Mouse (Mus musculus) embryonic facial prominence, embryonic 14.5 days (tissue): ENCODE results near the gene Eml1. TPM values are rescaled to one million over a fixed set of nuclear protein-coding genes. Genes with fewer than 3 reads are reported as not detected.
A peak's percentile ranks its signal among the peaks of the same experiment; 100 is the strongest.

Experiments used
- ATAC-seq: fragments of 200-750 bp; cut with Nextera tagmentation; 2 replicates; pipeline ENCODE4 v1.8.0; 2017; ENCODE audit warnings: low read depth, moderate number of reproducible peaks, moderate TSS enrichment
- DNase-seq: peaks from one replicate; pipeline ENCODE4 v3.0.0-alpha.2; 2015; ENCODE audit warnings: low spot score
- H3K27ac ChIP-seq: fragments of 300-500 bp; sonication (generic); replicated peaks from 2 replicates; pipeline ENCODE4 v1.5.1; 2014; ENCODE audit warnings: low read depth, mild to moderate bottlenecking, low read length, moderate library complexity
- H3K27me3 ChIP-seq: fragments of 300-500 bp; sonication (generic); replicated peaks from 2 replicates; pipeline ENCODE4 v1.6.1; 2014; ENCODE audit warnings: low read length; ENCODE audit not compliant: control insufficient read depth, insufficient read depth
- H3K36me3 ChIP-seq: fragments of 300-500 bp; sonication (generic); 2 replicates; pipeline ENCODE4 v1.6.1; 2014; ENCODE audit warnings: low read length, mixed read lengths; ENCODE audit not compliant: control insufficient read depth, insufficient read depth
- H3K4me1 ChIP-seq: fragments of 300-500 bp; sonication (generic); 2 replicates; pipeline ENCODE4 v1.6.1; 2014; ENCODE audit warnings: antibody characterized with exemption, low read length; ENCODE audit not compliant: control insufficient read depth, insufficient read depth
- H3K4me2 ChIP-seq: fragments of 300-500 bp; sonication (generic); 2 replicates; pipeline ENCODE4 v1.6.1; 2014; ENCODE audit warnings: low read depth, mild to moderate bottlenecking, low read length, moderate library complexity, mixed read lengths
- H3K4me3 ChIP-seq: fragments of 300-500 bp; sonication (generic); 2 replicates; pipeline ENCODE4 v1.5.1; 2014; ENCODE audit warnings: low read depth, mild to moderate bottlenecking, low read length
- H3K9ac ChIP-seq: fragments of 300-500 bp; sonication (generic); 2 replicates; pipeline ENCODE4 v1.6.1; 2014; ENCODE audit warnings: low read depth, mild to moderate bottlenecking, low read length, moderate library complexity, mixed read lengths
- H3K9me3 ChIP-seq: fragments of 300-500 bp; sonication (generic); 2 replicates; pipeline ENCODE4 v1.6.1; 2016; ENCODE audit warnings: low read length; ENCODE audit not compliant: control insufficient read depth
- WGBS: fragments of 180-500 bp; shearing (Covaris S2); extraction: QIAGEN DNeasy Blood & Tissue Kit; methylation state at CpG from one replicate; pipeline ENCODE4 v1.1.7; 2014; 5-methylcytosine and 5-hydroxymethylcytosine counted together
- polyA plus RNA-seq: library from polyadenylated mRNA; unstranded; fragments of >200 nt; fragmentation: Nextera tagmentation; extraction: Ambion mirVana; gene quantifications from 2 replicates; pipeline ENCODE4 v1.2.1, GENCODE M21; 2014

The Eml1 gene
- polyA plus RNA-seq, 1 experiment from 2014 or later = 62.8 TPM

GRCm38 (mm10) chr12:108386476-108387232 is 15.9 kb downstream of the Eml1 start:
- Histone ChIP-seq H3K9ac (peak overlapping the region; percentile 42; the same call in 1 of the 2 replicates), H3K27me3 (no peaks in the 10 kb centered on the region), H3K27ac (no peak overlapping the region), H3K4me1 (peaks cover 8% of the 10 kb centered on the region), H3K4me3 (no peak overlapping the region), H3K36me3 (no peaks in the 10 kb centered on the region), H3K9me3 (no peaks in the 10 kb centered on the region), H3K4me2 (no peak overlapping the region)
- WGBS = 37% methylated on average over 12 of the region's 13 CpGs
- DNase-seq (peak; percentile 85), ATAC-seq (peak; percentile 90)

DNA sequence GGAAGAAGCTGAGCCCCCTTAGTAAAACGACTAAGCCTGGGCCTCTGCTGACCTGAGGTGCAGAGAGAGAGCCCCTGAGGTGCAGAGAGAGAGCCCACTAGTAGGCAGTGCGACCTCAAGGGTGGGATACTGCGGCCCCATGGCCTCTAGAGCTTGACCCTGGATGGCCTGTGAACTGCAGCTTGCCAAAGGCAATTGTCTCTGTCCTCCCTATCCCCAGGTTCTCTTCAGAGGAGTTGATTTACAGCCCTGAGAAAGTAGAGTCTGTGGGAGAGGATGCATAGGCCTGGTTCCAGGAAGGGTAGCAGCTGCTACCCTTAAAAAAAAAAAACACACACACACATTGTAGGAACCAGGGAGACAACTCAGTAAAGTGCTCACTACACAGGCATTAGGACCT is 19.0 kb downstream of the Eml1 start:
- no peaks in the 10 kb centered on the region for H3K9me3 ChIP-seq
- no peaks in the 10 kb centered on the region for H3K27me3 ChIP-seq
- no peaks in the 10 kb centered on the region for H3K36me3 ChIP-seq
- ATAC-seq (no peak), DNase-seq (no peak)
- WGBS = 27% methylated on average over 3 of the region's 3 CpGs
- H3K4me3 ChIP-seq = no peak overlapping the region
- no peak overlapping the region for H3K27ac ChIP-seq
- H3K4me2 ChIP-seq = no peak overlapping the region
- H3K4me1 ChIP-seq = peaks cover 8% of the 10 kb centered on the region
- H3K9ac ChIP-seq = no peak overlapping the region

GRCm38 (mm10) chr12:108392254-108393044 is 21.7 kb downstream of the Eml1 start:
- Histone ChIP-seq H3K9me3 (no peaks in the 10 kb centered on the region), H3K36me3 (no peaks in the 10 kb centered on the region), H3K4me2 (no peak overlapping the region), H3K27ac (no peak overlapping the region), H3K27me3 (no peaks in the 10 kb centered on the region), H3K9ac (no peak overlapping the region), H3K4me1 (0 out of 2 replicates have a peak, but pooled peaks cover 2% of the 10 kb centered on the region), H3K4me3 (no peak overlapping the region)
- WGBS = 66% methylated on average over 12 of the region's 12 CpGs
- DNase-seq = no peak
- ATAC-seq = no peak

DNA sequence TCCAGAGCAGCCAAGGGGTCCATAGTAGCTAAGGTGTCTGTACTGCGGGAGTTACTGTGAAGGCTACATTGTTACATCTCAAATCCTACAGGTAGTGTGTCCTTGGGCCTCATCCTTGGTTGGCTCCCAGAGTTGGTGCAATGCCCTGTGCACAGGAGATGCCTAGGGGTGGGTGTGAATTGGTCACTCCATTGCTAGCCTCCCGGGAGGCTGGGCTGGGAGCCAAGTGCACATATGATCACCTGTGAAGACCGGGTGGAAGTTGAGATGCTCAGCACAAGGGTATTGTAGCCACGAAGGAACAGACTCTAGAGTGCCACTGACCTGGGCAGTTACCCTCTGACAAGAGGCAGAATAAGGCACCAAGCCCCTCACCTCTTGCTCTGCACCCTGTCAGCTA is 22.3 kb downstream of the Eml1 start:
- no peak for DNase-seq
- H3K4me3 ChIP-seq = no peak overlapping the region
- WGBS = 83% methylated on average over 4 of the region's 4 CpGs
- H3K27ac ChIP-seq = no peak overlapping the region
- no peaks in the 10 kb centered on the region for H3K36me3 ChIP-seq
- H3K9me3 ChIP-seq = no peaks in the 10 kb centered on the region
- H3K9ac ChIP-seq = no peak overlapping the region
- no peak for ATAC-seq
- H3K4me1 ChIP-seq = peaks cover 2% of the 10 kb centered on the region; the same call in 1 of the 2 replicates
- H3K4me2 ChIP-seq = no peak overlapping the region
- H3K27me3 ChIP-seq = no peaks in the 10 kb centered on the region

DNA sequence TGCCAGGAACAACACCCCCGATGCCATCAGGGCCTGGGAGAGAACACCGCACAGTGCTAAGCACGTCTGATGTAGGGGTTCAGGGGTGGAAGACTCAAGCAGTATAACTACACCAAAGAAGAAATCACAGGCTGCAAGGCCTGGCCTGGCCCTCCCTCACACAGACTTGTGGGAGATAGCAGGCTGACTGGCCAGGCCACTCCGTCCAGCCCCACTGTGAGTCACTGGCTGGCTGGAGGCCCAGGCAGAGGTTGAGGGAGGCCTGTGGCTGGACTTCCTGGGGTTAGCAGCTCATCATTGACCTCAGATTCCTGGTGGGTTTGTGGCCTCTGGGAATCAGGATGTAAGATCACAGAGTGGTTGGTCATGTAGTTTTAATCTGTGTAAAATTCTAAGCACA is 22.9 kb downstream of the Eml1 start:
- Histone ChIP-seq H3K9me3 (no peaks in the 10 kb centered on the region), H3K4me2 (no peak overlapping the region), H3K4me1 (peaks cover 2% of the 10 kb centered on the region; the same call in 1 of the 2 replicates), H3K4me3 (no peak overlapping the region), H3K9ac (0 out of 2 replicates have a peak overlapping the region, but pooled peaks have one; percentile 25), H3K27me3 (no peaks in the 10 kb centered on the region), H3K27ac (no peak overlapping the region), H3K36me3 (no peaks in the 10 kb centered on the region)
- ATAC-seq = peak; percentile 41; the same call in 1 of the 2 replicates
- WGBS = 82% methylated on average over 4 of the region's 4 CpGs
- DNase-seq = no peak

- Histone ChIP-seq H3K4me1 (peaks cover 2% of the 10 kb centered on the region; the same call in 1 of the 2 replicates), H3K4me2 (no peak overlapping the region), H3K27ac (no peak overlapping the region), H3K9me3 (no peaks in the 10 kb centered on the region), H3K27me3 (no peaks in the 10 kb centered on the region), H3K9ac (no peak overlapping the region), H3K4me3 (no peak overlapping the region), H3K36me3 (no peaks in the 10 kb centered on the region)
- 88% methylated on average over 17 of the region's 17 CpGs for WGBS
- no peak for DNase-seq
- no peak for ATAC-seq
Observed at GRCm38 (mm10) chr12:108394534-108395284, 24.0 kb downstream of the Eml1 start.

GRCm38 (mm10) chr12:108395285-108395660 is 24.5 kb downstream of the Eml1 start:
- Histone ChIP-seq H3K4me3 (no peak overlapping the region), H3K4me2 (no peak overlapping the region), H3K27ac (no peak overlapping the region), H3K36me3 (no peaks in the 10 kb centered on the region), H3K9ac (no peak overlapping the region), H3K9me3 (no peaks in the 10 kb centered on the region), H3K4me1 (peaks cover 2% of the 10 kb centered on the region; the same call in 1 of the 2 replicates), H3K27me3 (no peaks in the 10 kb centered on the region)
- ATAC-seq = no peak
- WGBS = 72% methylated on average over 6 of the region's 6 CpGs
- no peak for DNase-seq
